Mouse (Mus musculus) cerebellum, adult 11-12 months (tissue): ENCODE data around the gene Rnf17.

Experiments
- DNase-seq: peaks from one replicate; pipeline ENCODE4 v3.0.0; 2022

Gene Rnf17

GRCm38 (mm10) chr14:56402311-56403071, at the start of gene Rnf17:
TSS of gene Rnf17 (plus strand) at chr14:56402581.
- no peak for DNase-seq

GRCm38 (mm10) chr14:56354803-56355202, 47.6 kb upstream of the Rnf17 start:
- no peak for DNase-seq

GRCm38 (mm10) chr14:56355396-56355795, 47.0 kb upstream of the Rnf17 start:
- no peak for DNase-seq

- no peak for DNase-seq
These were observed 46.2 kb upstream of the Rnf17 start for GRCm38 (mm10) chr14:56356196-56356595.

GRCm38 (mm10) chr14:56358422-56358821, 44.0 kb upstream of the Rnf17 start:
- DNase-seq: no peak

- no peak for DNase-seq
These were observed 43.2 kb upstream of the Rnf17 start for GRCm38 (mm10) chr14:56359131-56359530.

- no peak for DNase-seq
These were observed 37.6 kb upstream of the Rnf17 start, which contains the start of gene Atp12a for GRCm38 (mm10) chr14:56364711-56365237. TSS of gene Atp12a (plus strand) at chr14:56365068.

- no peak for DNase-seq
These were observed 37.1 kb upstream of the Rnf17 start for GRCm38 (mm10) chr14:56365292-56365691.

GRCm38 (mm10) chr14:56366712-56367111, 35.7 kb upstream of the Rnf17 start:
- no peak for DNase-seq

- no peak for DNase-seq
These were observed 33.5 kb upstream of the Rnf17 start for GRCm38 (mm10) chr14:56368834-56369233.

- DNase-seq: peak; percentile 65
These were observed 26.6 kb upstream of the Rnf17 start for GRCm38 (mm10) chr14:56375731-56376130.

- DNase-seq: no peak
These were observed 24.6 kb upstream of the Rnf17 start for GRCm38 (mm10) chr14:56377745-56378144.

GRCm38 (mm10) chr14:56379336-56379735, 23.0 kb upstream of the Rnf17 start:
- DNase-seq: no peak

GRCm38 (mm10) chr14:56382366-56382765, 20.0 kb upstream of the Rnf17 start:
- no peak for DNase-seq

- DNase-seq: no peak
These were observed 12.1 kb upstream of the Rnf17 start for GRCm38 (mm10) chr14:56390247-56390646.

- DNase-seq: no peak
These were observed 8.6 kb upstream of the Rnf17 start for GRCm38 (mm10) chr14:56393704-56394312.

GRCm38 (mm10) chr14:56398001-56398400, 4.4 kb upstream of the Rnf17 start:
- DNase-seq: no peak

- no peak for DNase-seq
These were observed 643 bp downstream of the Rnf17 start for GRCm38 (mm10) chr14:56403072-56403375.

- no peak for DNase-seq
These were observed 59.7 kb downstream of the Rnf17 start for GRCm38 (mm10) chr14:56462090-56462489.

- no peak for DNase-seq
These were observed 60.3 kb downstream of the Rnf17 start for GRCm38 (mm10) chr14:56462729-56463128.

- no peak for DNase-seq
These were observed 65.8 kb downstream of the Rnf17 start for GRCm38 (mm10) chr14:56468145-56468544.

GRCm38 (mm10) chr14:56489806-56490205, 87.4 kb downstream of the Rnf17 start:
- no peak for DNase-seq

GRCm38 (mm10) chr14:56502407-56502806, 100.0 kb downstream of the Rnf17 start:
- DNase-seq: no peak

- DNase-seq: no peak
These were observed 104.4 kb downstream of the Rnf17 start for GRCm38 (mm10) chr14:56506743-56507142.
